Comparison of ENCODE assay signal across 19 mouse cellular contexts in genomic region chr13:63798677-63799076, GRCm38 (mm10). TPM values are rescaled to one million over a fixed set of nuclear protein-coding genes. Genes with fewer than 3 reads are reported as not detected.
DNase-seq lines count a peak whose midpoint lies in the region; ATAC-seq and TF ChIP-seq lines count a peak whose summit lies in the region.
"Had no signal": no experiment of that assay in that cellular context is flagged by ENCODE, and none has a peak within 500 bp of the region (broad histone marks: within the 10 kb centered on the region; RNA-seq: fewer than 3 reads in every experiment).

No protein-coding gene starts in this region.

- no peak for ATAC-seq in lung, postnatal 0 days
- ATAC-seq in heart, embryonic 12.5 days (ENCODE audit: insufficient number of reproducible peaks, low FRiP score) = no peak
- ATAC-seq: forebrain, embryonic 14.5 days; intestine, embryonic 16.5 days had no signal

- peak; percentile 13 to 78 for DNase-seq in adrenal gland, adult (ENCODE audit: inconsistent age in 2 of 2, low spot score in 1 of 2)
- DNase-seq in adrenal gland, postnatal 25 days = no peak
- peak; percentile 11 for DNase-seq in lung, postnatal 0 days (ENCODE audit: low spot score)
- DNase-seq in lung, adult 2 months = no peak
- DNase-seq in fat pad, adult 2 months (ENCODE audit: extremely low read depth, low read depth, low spot score) = peak; percentile 47
- no peak for DNase-seq in layer of hippocampus, adult 18-20 months (ENCODE audit: low spot score in 2 of 2)
- DNase-seq: cerebellum, adult 11-12 months; cerebellum, adult 9-10 months; cerebellum, postnatal 36 days; gastrocnemius, postnatal 36 days; heart, adult 2 months had no signal

- WGBS in lung, postnatal 0 days = 81% methylated on average over 3 of the region's 3 CpGs
- 82% methylated on average over 3 of the region's 3 CpGs for WGBS in lung, adult 2 months
- WGBS in heart, embryonic 12.5 days = 78% methylated on average over 3 of the region's 3 CpGs

- no peaks in the 10 kb centered on the region for H3K9me3 ChIP-seq in lung, postnatal 0 days (ENCODE audit: low read length)
- H3K9me3 ChIP-seq in heart, embryonic 12.5 days (replicated peaks) = no peaks in the 10 kb centered on the region
- H3K9me3 ChIP-seq: embryonic facial prominence, embryonic 10.5 days; forebrain, embryonic 10.5 days; hindbrain, embryonic 10.5 days; hindbrain, embryonic 15.5 days had no signal

- no peak for TF ChIP-seq POLR2A in lung, adult 2 months (IDR thresholded peaks at IDR 0.05; ENCODE audit: borderline replicate concordance, extremely low read depth, low read depth, low read length)

- H3K4me1 ChIP-seq in lung, postnatal 0 days (ENCODE audit: insufficient read depth, low read depth, low read length) = no peaks in the 10 kb centered on the region
- H3K4me1 ChIP-seq in lung, adult 2 months (ENCODE audit: control insufficient read depth, insufficient read depth, low read length) = no peaks in the 10 kb centered on the region
- no peaks in the 10 kb centered on the region for H3K4me1 ChIP-seq in heart, embryonic 12.5 days (replicated peaks)
- H3K4me1 ChIP-seq: embryonic facial prominence, embryonic 10.5 days; forebrain, embryonic 10.5 days; hindbrain, embryonic 10.5 days; hindbrain, embryonic 15.5 days had no signal

- H3K36me3 ChIP-seq in lung, postnatal 0 days (ENCODE audit: insufficient read depth, low read length) = no peaks in the 10 kb centered on the region
- H3K36me3 ChIP-seq in heart, embryonic 12.5 days = no peaks in the 10 kb centered on the region
- H3K36me3 ChIP-seq: embryonic facial prominence, embryonic 10.5 days; forebrain, embryonic 10.5 days; hindbrain, embryonic 10.5 days; hindbrain, embryonic 15.5 days had no signal

- no peak overlapping the region for H3K4me3 ChIP-seq in lung, postnatal 0 days (ENCODE audit: low read depth, low read length)
- no peak overlapping the region for H3K4me3 ChIP-seq in lung, adult 2 months (replicated peaks; ENCODE audit: extremely low read depth, low read depth, low read length)
- H3K4me3 ChIP-seq in heart, embryonic 12.5 days = no peak overlapping the region
- H3K4me3 ChIP-seq: embryonic facial prominence, embryonic 10.5 days; forebrain, embryonic 10.5 days; heart, adult 2 months; hindbrain, embryonic 10.5 days; hindbrain, embryonic 15.5 days had no signal

- H3K9ac ChIP-seq in lung, postnatal 0 days (replicated peaks; ENCODE audit: low read depth) = no peak overlapping the region
- H3K9ac ChIP-seq in heart, embryonic 12.5 days = no peak overlapping the region
- H3K9ac ChIP-seq: hindbrain, embryonic 15.5 days had no signal

- no peaks in the 10 kb centered on the region for H3K27me3 ChIP-seq in lung, postnatal 0 days (replicated peaks; ENCODE audit: insufficient read depth, low read length)
- H3K27me3 ChIP-seq in heart, embryonic 12.5 days (replicated peaks) = no peaks in the 10 kb centered on the region
- H3K27me3 ChIP-seq: hindbrain, embryonic 15.5 days had no signal

- no peak overlapping the region for H3K4me2 ChIP-seq in lung, postnatal 0 days (replicated peaks; ENCODE audit: low read depth, low read length)
- no peak overlapping the region for H3K4me2 ChIP-seq in heart, embryonic 12.5 days
- H3K4me2 ChIP-seq: heart, embryonic 11.5 days; hindbrain, embryonic 15.5 days had no signal

- TF ChIP-seq EP300 in lung, postnatal 0 days (IDR thresholded peaks at IDR 0.05) = no peak

- no peak overlapping the region for H3K27ac ChIP-seq in lung, postnatal 0 days (ENCODE audit: low read length)
- H3K27ac ChIP-seq in heart, embryonic 12.5 days (ENCODE audit: poor library complexity, severe bottlenecking) = no peak overlapping the region
- H3K27ac ChIP-seq: embryonic facial prominence, embryonic 10.5 days; forebrain, embryonic 10.5 days; heart, adult 2 months; hindbrain, embryonic 10.5 days; hindbrain, embryonic 15.5 days had no signal

- TF ChIP-seq CTCF in lung, postnatal 0 days (IDR thresholded peaks at IDR 0.05) = no peak
- TF ChIP-seq CTCF in lung, adult 2 months (IDR thresholded peaks at IDR 0.05; ENCODE audit: insufficient read depth, low read length) = no peak

RNA-seq across cellular contexts. Expression of gene Ercc6l2, which starts 16.4 kb away (rescaled TPM):
- total RNA-seq in adrenal gland, postnatal 25 days (2021) = 36.2 and 37.4 TPM in 2 replicates
- 11.1 and 14.8 TPM in 2 replicates for polyA plus RNA-seq in lung, postnatal 0 days (2015; fragmentation: Nextera tagmentation; extraction: Ambion mirVana)
- polyA plus RNA-seq in lung, adult 2 months (2012; rRNA removed) = 3.8 and 4.2 TPM in 2 replicates
- 10 to 100 TPM; 17.7 to 18.2 TPM for total RNA-seq in layer of hippocampus, adult 18-20 months (2021)
- 15.8 and 16.6 TPM in 2 replicates for polyA plus RNA-seq in heart, embryonic 12.5 days (2016; fragmentation: Nextera tagmentation; extraction: Ambion mirVana)

Comparison
In these comparisons a context has a peak if more than half of its experiments do, and no peak if none do; other contexts are left out.
1. DNase-seq: peak in adrenal gland, adult (2 of 2), lung, postnatal 0 days (single experiment) and fat pad, adult 2 months (single experiment); none in adrenal gland, postnatal 25 days (single experiment), lung, adult 2 months (single experiment) and layer of hippocampus, adult 18-20 months (0 of 2).